Mouse (Mus musculus) forebrain, embryonic 10.5 days (tissue): ENCODE measurements at regions not wholly inside any gene's neighbourhood (a gene's known extent, or its start where the extent isn't known, plus 50 kb on each side); places are given as distances from the start of the nearest gene placed in this dataset.
"Not testable (repeated sequence)": the region's sequence is repeated elsewhere in the genome, so short reads cannot be mapped to it uniquely, and the experiment has no call there.

Experiments used
- DNase-seq: peaks from one replicate; pipeline ENCODE4 v3.0.0-alpha.2; 2017; ENCODE audit warnings: low spot score; ENCODE audit errors: extremely low spot score
- H3K27ac ChIP-seq: fragments of 300-500 bp; sonication (generic); 2 replicates; pipeline ENCODE4 v1.5.1; 2016; ENCODE audit warnings: mild to moderate bottlenecking
- H3K27me3 ChIP-seq: fragments of 300-500 bp; sonication (generic); 2 replicates; pipeline ENCODE4 v1.6.1; 2016; ENCODE audit warnings: mild to moderate bottlenecking; ENCODE audit not compliant: poor library complexity, severe bottlenecking
- H3K36me3 ChIP-seq: fragments of 300-500 bp; sonication (generic); replicated peaks from 2 replicates; pipeline ENCODE4 v1.6.1; 2016; ENCODE audit warnings: mild to moderate bottlenecking, moderate library complexity
- H3K4me1 ChIP-seq: fragments of 300-500 bp; sonication (generic); 2 replicates; pipeline ENCODE4 v1.6.1; 2016
- H3K4me3 ChIP-seq: fragments of 300-500 bp; sonication (generic); 2 replicates; pipeline ENCODE4 v1.5.1; 2016; ENCODE audit warnings: mild to moderate bottlenecking, moderate library complexity
- H3K9me3 ChIP-seq: fragments of 300-500 bp; sonication (generic); 2 replicates; pipeline ENCODE4 v1.6.1; 2016; ENCODE audit warnings: mild to moderate bottlenecking, moderate library complexity
- WGBS: fragments of 180-500 bp; shearing (Covaris S2); methylation state at CpG from one replicate; pipeline ENCODE4 v1.1.7; 2016; 5-methylcytosine and 5-hydroxymethylcytosine counted together

GRCm38 (mm10) chr10:96231309-96231708 lies 94.9 kb downstream of the Gm5426 start:
- Histone ChIP-seq H3K27ac (no peak overlapping the region), H3K4me3 (no peak overlapping the region), H3K9me3 (no peaks in the 10 kb centered on the region), H3K4me1 (peaks cover 3% of the 10 kb centered on the region), H3K36me3 (no peaks in the 10 kb centered on the region), H3K27me3 (no peaks in the 10 kb centered on the region)
- no peak for DNase-seq
- WGBS: 92% methylated on average over 6 of the region's 6 CpGs

GRCm38 (mm10) chr10:96232889-96233288 lies 96.5 kb downstream of the Gm5426 start:
- Histone ChIP-seq H3K27ac (no peak overlapping the region), H3K27me3 (no peaks in the 10 kb centered on the region), H3K4me1 (peaks cover 3% of the 10 kb centered on the region), H3K4me3 (no peak overlapping the region), H3K36me3 (no peaks in the 10 kb centered on the region), H3K9me3 (no peaks in the 10 kb centered on the region)
- 55% methylated on average over 1 of the region's 1 CpGs for WGBS
- DNase-seq: no peak

- 80% methylated on average over 10 of the region's 10 CpGs for WGBS
- no peaks in the 10 kb centered on the region for H3K36me3 ChIP-seq
- H3K27ac ChIP-seq: no peak overlapping the region
- no peaks in the 10 kb centered on the region for H3K9me3 ChIP-seq
- peaks cover 3% of the 10 kb centered on the region for H3K4me1 ChIP-seq
- no peak overlapping the region for H3K4me3 ChIP-seq
- H3K27me3 ChIP-seq: no peaks in the 10 kb centered on the region
- DNase-seq: no peak
These were observed 98.4 kb downstream of the Gm5426 start for GRCm38 (mm10) chr10:96234564-96235412.

GRCm38 (mm10) chr10:96236031-96236430 lies 99.6 kb downstream of the Gm5426 start:
- H3K4me3 ChIP-seq, H3K27ac ChIP-seq, H3K9me3 ChIP-seq, DNase-seq, H3K36me3 ChIP-seq, H3K27me3 ChIP-seq, H3K4me1 ChIP-seq: not testable (repeated sequence)
- WGBS: 86% methylated on average over 4 of the region's 4 CpGs

- H3K9me3 ChIP-seq: peaks cover 2% of the 10 kb centered on the region; the same call in 1 of the 2 replicates
- no peak for DNase-seq
- H3K36me3 ChIP-seq: no peaks in the 10 kb centered on the region
- peaks cover 3% of the 10 kb centered on the region for H3K4me1 ChIP-seq
- WGBS: 91% methylated on average over 6 of the region's 6 CpGs
- no peaks in the 10 kb centered on the region for H3K27me3 ChIP-seq
- H3K4me3 ChIP-seq: no peak overlapping the region
- no peak overlapping the region for H3K27ac ChIP-seq
These were observed 100.5 kb downstream of the Gm5426 start for GRCm38 (mm10) chr10:96236777-96237373.

GRCm38 (mm10) chr10:96237572-96238130 lies 101.2 kb downstream of the Gm5426 start:
- WGBS: 92% methylated on average over 5 of the region's 5 CpGs

GRCm38 (mm10) chr10:96238251-96238650 lies 101.8 kb downstream of the Gm5426 start:
- no peak overlapping the region for H3K27ac ChIP-seq
- 93% methylated on average over 4 of the region's 4 CpGs for WGBS
- no peak for DNase-seq

More at GRCm38 (mm10) chr10:96237572-96238130, 101.2 kb downstream of the Gm5426 start:
- no peak overlapping the region for H3K4me3 ChIP-seq
- H3K4me1 ChIP-seq: peaks cover 3% of the 10 kb centered on the region
- H3K9me3 ChIP-seq: peaks cover 9% of the 10 kb centered on the region; the same call in 1 of the 2 replicates
- no peak overlapping the region for H3K27ac ChIP-seq
- H3K36me3 ChIP-seq: no peaks in the 10 kb centered on the region
- no peak for DNase-seq
- H3K27me3 ChIP-seq: no peaks in the 10 kb centered on the region

GRCm38 (mm10) chr10:96238850-96239249 lies 102.4 kb downstream of the Gm5426 start:
- no peak for DNase-seq
- Histone ChIP-seq H3K9me3 (peaks cover 11% of the 10 kb centered on the region; the same call in 1 of the 2 replicates), H3K4me1 (peaks cover 3% of the 10 kb centered on the region), H3K4me3 (no peak overlapping the region), H3K36me3 (no peaks in the 10 kb centered on the region), H3K27me3 (no peaks in the 10 kb centered on the region), H3K27ac (no peak overlapping the region)
- 96% methylated on average over 3 of the region's 3 CpGs for WGBS

More at GRCm38 (mm10) chr10:96238251-96238650, 101.8 kb downstream of the Gm5426 start:
- Histone ChIP-seq H3K4me3 (no peak overlapping the region), H3K36me3 (no peaks in the 10 kb centered on the region), H3K27me3 (no peaks in the 10 kb centered on the region), H3K4me1 (peaks cover 3% of the 10 kb centered on the region), H3K9me3 (peaks cover 11% of the 10 kb centered on the region; the same call in 1 of the 2 replicates)

- no peak for DNase-seq
- Histone ChIP-seq H3K9me3 (peaks cover 11% of the 10 kb centered on the region; the same call in 1 of the 2 replicates), H3K4me1 (no peaks in the 10 kb centered on the region), H3K36me3 (no peaks in the 10 kb centered on the region), H3K4me3 (no peak overlapping the region), H3K27me3 (no peaks in the 10 kb centered on the region), H3K27ac (no peak overlapping the region)
- 94% methylated on average over 4 of the region's 4 CpGs for WGBS
These were observed 104.2 kb downstream of the Gm5426 start for GRCm38 (mm10) chr10:96240591-96240990.

- H3K9me3 ChIP-seq: no peaks in the 10 kb centered on the region
- H3K27ac ChIP-seq: no peak overlapping the region
- DNase-seq: no peak
- no peak overlapping the region for H3K4me3 ChIP-seq
- H3K27me3 ChIP-seq: no peaks in the 10 kb centered on the region
- no peaks in the 10 kb centered on the region for H3K4me1 ChIP-seq
- H3K36me3 ChIP-seq: no peaks in the 10 kb centered on the region
These were observed 117.3 kb downstream of the Gm5426 start for GRCm38 (mm10) chr10:96253671-96254070.

GRCm38 (mm10) chr10:96254250-96254862 lies 118.0 kb downstream of the Gm5426 start:
- WGBS: 86% methylated on average over 2 of the region's 2 CpGs
- Histone ChIP-seq H3K27me3 (no peaks in the 10 kb centered on the region), H3K36me3 (no peaks in the 10 kb centered on the region)

GRCm38 (mm10) chr10:96257935-96258334 lies 121.5 kb downstream of the Gm5426 start:
- Histone ChIP-seq H3K36me3 (no peaks in the 10 kb centered on the region), H3K27ac (no peak overlapping the region), H3K9me3 (no peaks in the 10 kb centered on the region), H3K4me3 (no peak overlapping the region), H3K4me1 (peaks cover 1% of the 10 kb centered on the region; the same call in 1 of the 2 replicates), H3K27me3 (no peaks in the 10 kb centered on the region)
- DNase-seq: no peak
- WGBS: 83% methylated on average over 7 of the region's 7 CpGs

More at GRCm38 (mm10) chr10:96254250-96254862, 118.0 kb downstream of the Gm5426 start:
- Histone ChIP-seq H3K9me3 (no peaks in the 10 kb centered on the region), H3K4me3 (no peak overlapping the region), H3K4me1 (no peaks in the 10 kb centered on the region), H3K27ac (no peak overlapping the region)
- DNase-seq: no peak
